Mouse (Mus musculus): ENCODE data around the gene Cnnm1. TPM values are rescaled to one million over a fixed set of nuclear protein-coding genes. Genes with fewer than 3 reads are reported as not detected.
A peak's percentile ranks its signal among the peaks of the same experiment; 100 is the strongest.

Gene Cnnm1
- polyA plus RNA-seq, 1 experiment from 2014 or later, result 2.3 TPM

GRCm38 (mm10) chr19:43526025-43526424 lies 85.8 kb downstream of the Cnnm1 start:
- Histone ChIP-seq H3K27ac (replicated peaks; ENCODE audit: low read depth, low read length) (no peak overlapping the region), H3K36me3 (ENCODE audit: control insufficient read depth, insufficient read depth, low read length) (no peaks in the 10 kb centered on the region), H3K4me3 (replicated peaks; ENCODE audit: low read depth, low read length) (no peak overlapping the region), H3K9ac (replicated peaks; ENCODE audit: low read length) (no peak overlapping the region), H3K4me1 (ENCODE audit: control insufficient read depth, insufficient read depth, low read length) (peaks cover 25% of the 10 kb centered on the region), H3K27me3 (ENCODE audit: control insufficient read depth, insufficient read depth, low read length) (no peaks in the 10 kb centered on the region), H3K9me3 (ENCODE audit: control insufficient read depth, low read length) (no peaks in the 10 kb centered on the region), H3K4me2 (ENCODE audit: low read length) (no peak overlapping the region)
- DNase-seq, result no peak
- 92% methylated on average over 9 of the region's 9 CpGs for WGBS
- ATAC-seq (ENCODE audit: low FRiP score, low TSS enrichment), result no peak

- DNase-seq (peak; percentile 45), ATAC-seq (ENCODE audit: low FRiP score, low TSS enrichment) (no peak)
- Histone ChIP-seq H3K27ac (replicated peaks; ENCODE audit: low read depth, low read length) (no peak overlapping the region), H3K9me3 (ENCODE audit: control insufficient read depth, low read length) (no peaks in the 10 kb centered on the region), H3K9ac (replicated peaks; ENCODE audit: low read length) (no peak overlapping the region), H3K36me3 (ENCODE audit: control insufficient read depth, insufficient read depth, low read length) (no peaks in the 10 kb centered on the region), H3K4me3 (replicated peaks; ENCODE audit: low read depth, low read length) (no peak overlapping the region), H3K4me1 (ENCODE audit: control insufficient read depth, insufficient read depth, low read length) (peaks cover 15% of the 10 kb centered on the region), H3K4me2 (ENCODE audit: low read length) (no peak overlapping the region), H3K27me3 (ENCODE audit: control insufficient read depth, insufficient read depth, low read length) (no peaks in the 10 kb centered on the region)
- WGBS, result 9% methylated on average over 11 of the region's 11 CpGs
These were observed 86.9 kb downstream of the Cnnm1 start for GRCm38 (mm10) chr19:43527131-43527530.

GRCm38 (mm10) chr19:43528056-43528587 lies 87.9 kb downstream of the Cnnm1 start:
- no peak for DNase-seq

GRCm38 (mm10) chr19:43530197-43530770 lies 90.0 kb downstream of the Cnnm1 start:
- 2% methylated on average over 13 of the region's 13 CpGs for WGBS
- H3K36me3 ChIP-seq (ENCODE audit: control insufficient read depth, insufficient read depth, low read length), result no peaks in the 10 kb centered on the region
- ATAC-seq (ENCODE audit: low FRiP score, low TSS enrichment), result peak; percentile 60; the same call in 1 of the 2 replicates
- peaks cover 1% of the 10 kb centered on the region; the same call in 1 of the 2 replicates for H3K4me1 ChIP-seq (ENCODE audit: control insufficient read depth, insufficient read depth, low read length)
- no peaks in the 10 kb centered on the region for H3K9me3 ChIP-seq (ENCODE audit: control insufficient read depth, low read length)
- H3K27me3 ChIP-seq (ENCODE audit: control insufficient read depth, insufficient read depth, low read length), result no peaks in the 10 kb centered on the region
- H3K4me2 ChIP-seq (ENCODE audit: low read length), result peak overlapping the region; percentile 44
- peak; percentile 94 for DNase-seq
- no peak overlapping the region for H3K9ac ChIP-seq (replicated peaks; ENCODE audit: low read length)
- H3K27ac ChIP-seq (replicated peaks; ENCODE audit: low read depth, low read length), result no peak overlapping the region
- H3K4me3 ChIP-seq (replicated peaks; ENCODE audit: low read depth, low read length), result no peak overlapping the region

More at GRCm38 (mm10) chr19:43528056-43528587, 87.9 kb downstream of the Cnnm1 start:
- Histone ChIP-seq H3K4me1 (ENCODE audit: control insufficient read depth, insufficient read depth, low read length) (peaks cover 10% of the 10 kb centered on the region), H3K9me3 (ENCODE audit: control insufficient read depth, low read length) (no peaks in the 10 kb centered on the region), H3K27me3 (ENCODE audit: control insufficient read depth, insufficient read depth, low read length) (no peaks in the 10 kb centered on the region), H3K36me3 (ENCODE audit: control insufficient read depth, insufficient read depth, low read length) (no peaks in the 10 kb centered on the region), H3K9ac (replicated peaks; ENCODE audit: low read length) (no peak overlapping the region), H3K4me2 (ENCODE audit: low read length) (no peak overlapping the region), H3K27ac (replicated peaks; ENCODE audit: low read depth, low read length) (no peak overlapping the region), H3K4me3 (replicated peaks; ENCODE audit: low read depth, low read length) (no peak overlapping the region)
- 71% methylated on average over 8 of the region's 8 CpGs for WGBS
- no peak for ATAC-seq (ENCODE audit: low FRiP score, low TSS enrichment)

- Histone ChIP-seq H3K4me1 (ENCODE audit: control insufficient read depth, insufficient read depth, low read length) (no peaks in the 10 kb centered on the region), H3K4me3 (replicated peaks; ENCODE audit: low read depth, low read length) (no peak overlapping the region), H3K9ac (replicated peaks; ENCODE audit: low read length) (no peak overlapping the region), H3K27me3 (ENCODE audit: control insufficient read depth, insufficient read depth, low read length) (no peaks in the 10 kb centered on the region), H3K27ac (replicated peaks; ENCODE audit: low read depth, low read length) (no peak overlapping the region), H3K36me3 (ENCODE audit: control insufficient read depth, insufficient read depth, low read length) (no peaks in the 10 kb centered on the region), H3K9me3 (ENCODE audit: control insufficient read depth, low read length) (no peaks in the 10 kb centered on the region), H3K4me2 (ENCODE audit: low read length) (no peak overlapping the region)
- WGBS, result 32% methylated on average over 12 of the region's 12 CpGs
- DNase-seq, result no peak
- no peak for ATAC-seq (ENCODE audit: low FRiP score, low TSS enrichment)
These were observed 90.7 kb downstream of the Cnnm1 start for GRCm38 (mm10) chr19:43530921-43531320.

GRCm38 (mm10) chr19:43535372-43535771 lies 95.1 kb downstream of the Cnnm1 start:
- H3K9ac ChIP-seq (replicated peaks; ENCODE audit: low read length), result no peak overlapping the region
- no peaks in the 10 kb centered on the region for H3K36me3 ChIP-seq (ENCODE audit: control insufficient read depth, insufficient read depth, low read length)
- WGBS, result 94% methylated on average over 3 of the region's 3 CpGs
- ATAC-seq (ENCODE audit: low FRiP score, low TSS enrichment), result no peak
- H3K4me1 ChIP-seq (ENCODE audit: control insufficient read depth, insufficient read depth, low read length), result no peaks in the 10 kb centered on the region
- H3K27ac ChIP-seq (replicated peaks; ENCODE audit: low read depth, low read length), result no peak overlapping the region
- H3K4me3 ChIP-seq (replicated peaks; ENCODE audit: low read depth, low read length), result no peak overlapping the region
- H3K4me2 ChIP-seq (ENCODE audit: low read length), result no peak overlapping the region
- no peak for DNase-seq
- no peaks in the 10 kb centered on the region for H3K9me3 ChIP-seq (ENCODE audit: control insufficient read depth, low read length)
- H3K27me3 ChIP-seq (ENCODE audit: control insufficient read depth, insufficient read depth, low read length), result no peaks in the 10 kb centered on the region

- no peak overlapping the region for H3K27ac ChIP-seq (replicated peaks; ENCODE audit: low read depth, low read length)
- ATAC-seq (ENCODE audit: low FRiP score, low TSS enrichment) (no peak), DNase-seq (peak; percentile 43)
- no peaks in the 10 kb centered on the region for H3K36me3 ChIP-seq (ENCODE audit: control insufficient read depth, insufficient read depth, low read length)
- H3K27me3 ChIP-seq (ENCODE audit: control insufficient read depth, insufficient read depth, low read length), result no peaks in the 10 kb centered on the region
- no peak overlapping the region; the same call in 1 of the 2 replicates for H3K9ac ChIP-seq (replicated peaks; ENCODE audit: low read length)
- peaks cover 4% of the 10 kb centered on the region; the same call in 1 of the 2 replicates for H3K4me1 ChIP-seq (ENCODE audit: control insufficient read depth, insufficient read depth, low read length)
- no peak overlapping the region for H3K4me3 ChIP-seq (replicated peaks; ENCODE audit: low read depth, low read length)
- H3K9me3 ChIP-seq (ENCODE audit: control insufficient read depth, low read length), result no peaks in the 10 kb centered on the region
- 7% methylated on average over 19 of the region's 19 CpGs for WGBS
- H3K4me2 ChIP-seq (ENCODE audit: low read length), result peak overlapping the region; percentile 37
These were observed 106.3 kb downstream of the Cnnm1 start for GRCm38 (mm10) chr19:43546337-43547117.

All from midbrain, embryonic 14.5 days (tissue).